Comparison of ENCODE assay signal across 8 mouse cellular contexts in genomic region chr8:126735488-126736440, GRCm38 (mm10).
DNase-seq lines count a peak whose midpoint lies in the region; ATAC-seq and TF ChIP-seq lines count a peak whose summit lies in the region.

No protein-coding gene starts in this region.

- no peaks in the 10 kb centered on the region for H3K27me3 ChIP-seq in limb, embryonic 13.5 days
- H3K27me3 ChIP-seq in midbrain, embryonic 15.5 days (replicated peaks) = no peaks in the 10 kb centered on the region

- H3K9ac ChIP-seq in limb, embryonic 13.5 days = peak overlapping the region; percentile 43; the same call in 1 of the 2 replicates
- H3K9ac ChIP-seq in midbrain, embryonic 15.5 days = no peak overlapping the region

- no peak overlapping the region for H3K4me3 ChIP-seq in embryonic fibroblast, embryonic 13.5 days (ENCODE audit: insufficient read depth, low read length)
- no peak overlapping the region for H3K4me3 ChIP-seq in limb, embryonic 13.5 days
- no peak overlapping the region for H3K4me3 ChIP-seq in midbrain, embryonic 15.5 days

- no peaks in the 10 kb centered on the region for H3K9me3 ChIP-seq in limb, embryonic 13.5 days
- H3K9me3 ChIP-seq in midbrain, embryonic 15.5 days = no peaks in the 10 kb centered on the region

- DNase-seq in brain, embryonic 14.5 days (ENCODE audit: low read depth) = peak; percentile 79
- peak; percentile 99 for DNase-seq in heart, adult 8-10 months (ENCODE audit: low spot score)
- DNase-seq in kidney, adult 9 months = peak; percentile 98
- DNase-seq in spleen, postnatal 36 days (ENCODE audit: low spot score in 2 of 2) = peak; percentile 20 to 46
- no peak for DNase-seq in c-Kit-positive CD71-positive TER-119-positive erythroid progenitor cells, embryonic 14.5 days (ENCODE audit: low spot score)

- WGBS in limb, embryonic 13.5 days = 24% methylated on average over 25 of the region's 25 CpGs
- WGBS in midbrain, embryonic 15.5 days = 31% methylated on average over 25 of the region's 25 CpGs

- TF ChIP-seq CTCF in brain, embryonic 14.5 days (IDR thresholded peaks at IDR 0.05; ENCODE audit: borderline replicate concordance, extremely low read depth, insufficient read depth, insufficient read length) = no peak
- TF ChIP-seq CTCF in embryonic fibroblast, embryonic 13.5 days (IDR thresholded peaks at IDR 0.05; ENCODE audit: borderline replicate concordance, insufficient read depth, low read length) = no peak

- ATAC-seq in limb, embryonic 13.5 days (ENCODE audit: low FRiP score, low read depth) = peak; percentile 62
- peak; percentile 62 for ATAC-seq in midbrain, embryonic 15.5 days (replicated peaks)

- H3K4me2 ChIP-seq in limb, embryonic 13.5 days (replicated peaks) = peak overlapping the region; percentile 33
- H3K4me2 ChIP-seq in midbrain, embryonic 15.5 days = no peak overlapping the region

- no peaks in the 10 kb centered on the region for H3K36me3 ChIP-seq in limb, embryonic 13.5 days
- no peaks in the 10 kb centered on the region for H3K36me3 ChIP-seq in midbrain, embryonic 15.5 days (replicated peaks)

- peak overlapping the region; percentile 96 for H3K27ac ChIP-seq in embryonic fibroblast, embryonic 13.5 days (ENCODE audit: insufficient read depth, low read length)
- H3K27ac ChIP-seq in limb, embryonic 13.5 days = peak overlapping the region; percentile 92
- peak overlapping the region; percentile 68 for H3K27ac ChIP-seq in midbrain, embryonic 15.5 days

- no peak for TF ChIP-seq POLR2A in brain, embryonic 14.5 days (IDR thresholded peaks at IDR 0.05; ENCODE audit: borderline replicate concordance, extremely low read depth, insufficient read depth, insufficient read length, poor library complexity, severe bottlenecking)
- TF ChIP-seq POLR2A in embryonic fibroblast, embryonic 13.5 days (IDR thresholded peaks at IDR 0.05; ENCODE audit: low read depth, low read length) = peak; percentile 36

- H3K4me1 ChIP-seq in embryonic fibroblast, embryonic 13.5 days (ENCODE audit: control insufficient read depth, insufficient read depth, low read length) = peaks cover 14% of the 10 kb centered on the region
- H3K4me1 ChIP-seq in limb, embryonic 13.5 days = peaks cover 58% of the 10 kb centered on the region
- peaks cover 41% of the 10 kb centered on the region for H3K4me1 ChIP-seq in midbrain, embryonic 15.5 days
